Mouse (Mus musculus): ENCODE results near the gene Lgals2. TPM values are rescaled to one million over a fixed set of nuclear protein-coding genes. Genes with fewer than 3 reads are reported as not detected.
A peak's percentile ranks its signal among the peaks of the same experiment; 100 is the strongest.

Lgals2 gene
- total and polyA plus RNA-seq, 2 experiments from 2014 or later, result 0.27 to 4.6 TPM

DNA sequence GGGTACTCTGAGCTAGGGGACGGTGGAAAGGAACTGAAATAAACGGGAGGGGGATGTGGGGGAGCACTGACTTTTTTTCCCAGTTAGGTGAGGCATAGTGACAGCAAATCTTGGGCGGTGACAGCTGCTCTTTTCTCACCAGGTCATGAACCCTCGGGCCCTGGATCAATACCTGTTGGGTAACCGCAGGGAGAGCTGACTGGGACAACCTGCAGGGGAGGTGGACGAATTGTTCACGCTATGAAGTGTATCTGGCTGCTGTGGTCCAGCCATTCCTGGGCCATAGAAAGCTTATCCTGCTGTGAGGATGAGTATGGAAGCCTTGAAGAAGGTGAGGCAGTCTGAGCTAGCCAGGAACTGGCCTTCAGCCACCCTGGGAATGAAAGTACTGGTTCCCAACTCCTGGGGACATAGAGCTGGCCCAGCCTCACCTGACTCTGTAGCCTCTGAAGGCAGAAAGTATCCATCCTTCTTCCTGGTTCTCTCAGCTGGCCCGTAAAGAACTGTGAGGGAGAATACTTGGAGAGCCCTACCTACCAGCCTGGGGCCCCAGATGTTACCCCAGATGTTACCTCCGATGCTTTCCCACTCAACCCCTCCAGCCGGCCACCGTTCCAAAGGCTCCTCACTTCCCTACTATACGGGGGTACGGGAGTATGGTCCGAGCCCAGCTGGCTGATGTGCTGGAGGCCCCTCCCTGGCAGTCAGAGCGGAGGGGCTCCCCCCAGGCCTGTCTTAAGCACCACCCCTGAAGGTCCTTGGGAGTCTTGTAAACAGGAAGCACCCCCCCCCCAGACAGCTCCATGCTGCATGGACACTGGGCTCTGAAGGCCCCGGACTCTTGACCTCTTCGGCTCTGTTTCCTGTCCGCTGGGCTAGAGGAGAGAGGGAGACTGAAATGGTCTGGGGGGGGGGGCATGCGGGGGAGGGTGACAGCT lies 23.3 kb downstream of the Lgals2 start:
- H3K27ac ChIP-seq (ENCODE audit: low read depth), result peak overlapping the region; percentile 92
- TF ChIP-seq CTCF (IDR thresholded peaks at IDR 0.05; ENCODE audit: low read depth) (no peak), EP300 (IDR thresholded peaks at IDR 0.05; ENCODE audit: low read depth) (no peak)
- 51% methylated on average over 18 of the region's 19 CpGs for WGBS
- no peaks in the 10 kb centered on the region for H3K36me3 ChIP-seq (replicated peaks; ENCODE audit: control insufficient read depth, insufficient read depth, low read length)
- H3K9me3 ChIP-seq (replicated peaks; ENCODE audit: control insufficient read depth, low read length), result no peaks in the 10 kb centered on the region
- peak overlapping the region; percentile 41 for H3K4me2 ChIP-seq (ENCODE audit: low read depth, low read length)
- peaks cover 31% of the 10 kb centered on the region for H3K4me1 ChIP-seq (ENCODE audit: control insufficient read depth, insufficient read depth)
- peak; percentile 62 for ATAC-seq (ENCODE audit: insufficient read depth, low read depth)
- H3K27me3 ChIP-seq (ENCODE audit: control insufficient read depth, insufficient read depth, low read length), result 0 out of 2 replicates have a peak, but pooled peaks cover 13% of the 10 kb centered on the region
- no peak overlapping the region for H3K9ac ChIP-seq (replicated peaks; ENCODE audit: low read depth, low read length)
- no peak overlapping the region for H3K4me3 ChIP-seq (ENCODE audit: low read depth, low read length)
- DNase-seq (ENCODE audit: low spot score), result peak; percentile 73

DNA sequence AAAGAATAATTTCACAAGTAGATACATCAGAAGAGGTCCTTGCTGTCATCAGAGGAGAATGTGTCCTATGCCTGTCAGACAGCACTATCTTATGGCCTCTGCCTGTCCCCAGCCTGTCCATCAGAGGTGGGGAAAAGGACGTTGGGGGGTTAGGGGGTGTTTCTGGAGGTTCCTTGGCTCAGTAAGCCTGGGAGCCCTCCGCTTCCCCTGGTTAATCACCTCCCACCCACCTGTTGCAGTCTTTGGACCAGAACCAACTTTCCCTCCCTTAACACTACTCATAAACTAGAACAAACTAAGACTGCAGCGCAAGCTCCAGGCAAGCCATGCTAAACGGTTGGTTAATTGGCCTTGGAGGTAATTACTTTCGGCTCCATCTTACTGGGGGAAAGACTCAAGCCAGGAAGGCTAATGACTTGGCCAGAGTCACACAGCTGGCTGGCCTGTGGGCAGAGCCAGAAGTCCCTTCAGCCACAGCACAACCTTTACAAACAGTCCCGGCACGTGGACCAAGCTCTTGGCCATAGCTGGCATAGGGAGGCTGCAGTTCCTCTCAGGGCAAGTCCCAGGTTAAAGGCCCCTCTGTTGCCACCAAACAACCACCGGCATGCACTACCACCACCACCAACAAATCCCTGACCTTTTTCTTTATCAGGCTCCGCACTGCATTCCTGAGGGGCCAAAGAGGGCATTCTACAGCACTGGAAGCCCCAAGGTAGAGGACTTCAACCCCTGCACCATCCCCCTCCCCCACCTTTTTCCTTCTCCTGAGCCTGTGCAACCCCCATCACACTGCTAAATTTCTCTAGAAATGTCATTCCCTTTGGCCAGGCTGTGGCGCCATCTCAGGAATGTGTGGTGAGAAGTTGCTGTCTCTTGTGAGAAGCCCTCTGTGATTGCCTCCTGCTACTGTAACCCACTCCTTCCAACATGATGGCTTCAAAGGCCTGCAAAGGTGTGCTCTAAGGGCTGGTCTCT lies 24.3 kb downstream of the Lgals2 start:
- Histone ChIP-seq H3K9ac (replicated peaks; ENCODE audit: low read depth, low read length) (no peak overlapping the region), H3K4me1 (ENCODE audit: control insufficient read depth, insufficient read depth) (peaks cover 31% of the 10 kb centered on the region)
- no peak for ATAC-seq (ENCODE audit: insufficient read depth, low read depth)

DNA sequence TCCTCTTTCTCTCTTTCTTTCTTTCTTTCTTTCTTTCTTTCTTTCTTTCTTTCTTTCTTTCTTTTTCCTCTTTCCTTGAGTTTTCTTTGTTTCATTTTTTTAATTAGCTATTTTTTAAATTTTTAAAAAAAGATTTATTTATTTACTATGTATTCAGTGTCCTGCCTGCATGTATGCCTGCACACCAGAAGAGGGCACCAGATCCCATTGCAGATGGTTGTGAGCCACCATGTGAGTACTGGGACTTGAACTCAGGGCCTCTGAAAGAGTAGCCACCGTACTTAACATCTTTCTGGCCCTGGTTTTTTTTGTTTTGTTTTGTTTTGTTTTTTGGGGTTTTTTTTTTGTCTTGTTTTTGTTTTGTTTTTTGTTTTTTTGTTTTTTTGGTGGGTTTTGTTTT lies 25.7 kb downstream of the Lgals2 start:
- Histone ChIP-seq H3K27me3 (ENCODE audit: control insufficient read depth, insufficient read depth, low read length) (0 out of 2 replicates have a peak, but pooled peaks cover 13% of the 10 kb centered on the region), H3K4me1 (ENCODE audit: control insufficient read depth, insufficient read depth) (peaks cover 21% of the 10 kb centered on the region; the same call in 1 of the 2 replicates), H3K9me3 (replicated peaks; ENCODE audit: control insufficient read depth, low read length) (no peaks in the 10 kb centered on the region), H3K36me3 (replicated peaks; ENCODE audit: control insufficient read depth, insufficient read depth, low read length) (no peaks in the 10 kb centered on the region), H3K9ac (replicated peaks; ENCODE audit: low read depth, low read length) (no peak overlapping the region), H3K4me3 (ENCODE audit: low read depth, low read length) (no peak overlapping the region), H3K27ac (ENCODE audit: low read depth) (no peak overlapping the region), H3K4me2 (ENCODE audit: low read depth, low read length) (no peak overlapping the region)
- WGBS, result 88% methylated on average over 1 of the region's 1 CpGs
- ATAC-seq (ENCODE audit: insufficient read depth, low read depth) (no peak), DNase-seq (ENCODE audit: low spot score) (no peak)
- no peak for TF ChIP-seq EP300 (IDR thresholded peaks at IDR 0.05; ENCODE audit: low read depth)
- TF ChIP-seq CTCF (IDR thresholded peaks at IDR 0.05; ENCODE audit: low read depth), result peak; percentile 17; the same call in 1 of the 2 replicates

More for the DNA sequence above, 24.3 kb downstream of the Lgals2 start:
- Histone ChIP-seq H3K27me3 (ENCODE audit: control insufficient read depth, insufficient read depth, low read length) (0 out of 2 replicates have a peak, but pooled peaks cover 13% of the 10 kb centered on the region), H3K9me3 (replicated peaks; ENCODE audit: control insufficient read depth, low read length) (no peaks in the 10 kb centered on the region), H3K27ac (ENCODE audit: low read depth) (peak overlapping the region; percentile 92; the same call in 1 of the 2 replicates), H3K4me3 (ENCODE audit: low read depth, low read length) (no peak overlapping the region), H3K4me2 (ENCODE audit: low read depth, low read length) (peak overlapping the region; percentile 41; the same call in 1 of the 2 replicates), H3K36me3 (replicated peaks; ENCODE audit: control insufficient read depth, insufficient read depth, low read length) (no peaks in the 10 kb centered on the region)
- DNase-seq (ENCODE audit: low spot score), result no peak
- WGBS, result 61% methylated on average over 10 of the region's 10 CpGs
- TF ChIP-seq CTCF (IDR thresholded peaks at IDR 0.05; ENCODE audit: low read depth), result 0 out of 2 replicates have a peak, but pooled peaks have one; percentile 8
- TF ChIP-seq EP300 (IDR thresholded peaks at IDR 0.05; ENCODE audit: low read depth), result no peak

DNA sequence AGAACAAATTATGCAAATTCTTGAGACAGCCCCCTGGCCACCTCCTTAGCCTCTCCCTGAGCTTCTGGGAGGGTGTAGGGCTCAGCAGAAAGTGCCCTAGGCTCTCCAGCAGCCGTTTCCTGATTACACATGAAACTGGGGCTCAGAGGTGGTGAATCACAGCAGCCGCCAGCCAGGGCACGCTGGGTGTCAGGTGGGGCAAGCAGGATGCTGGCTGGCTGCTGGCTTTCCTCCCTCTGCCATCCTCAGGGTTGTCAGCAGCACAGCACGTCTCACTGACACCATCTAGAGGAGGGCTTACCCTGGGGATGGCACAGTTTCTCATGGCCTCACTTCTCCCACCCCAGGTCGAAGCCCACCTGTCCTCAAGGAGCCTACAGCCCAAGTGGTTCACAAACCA lies 27.0 kb downstream of the Lgals2 start:
- WGBS, result 17% methylated on average over 5 of the region's 5 CpGs

More for the DNA sequence above, 27.0 kb downstream of the Lgals2 start:
- no peak for DNase-seq (ENCODE audit: low spot score)
- ATAC-seq (ENCODE audit: insufficient read depth, low read depth), result no peak
- H3K36me3 ChIP-seq (replicated peaks; ENCODE audit: control insufficient read depth, insufficient read depth, low read length), result no peaks in the 10 kb centered on the region
- TF ChIP-seq CTCF (IDR thresholded peaks at IDR 0.05; ENCODE audit: low read depth) (no peak), EP300 (IDR thresholded peaks at IDR 0.05; ENCODE audit: low read depth) (no peak)
- H3K4me1 ChIP-seq (ENCODE audit: control insufficient read depth, insufficient read depth), result 0 out of 2 replicates have a peak, but pooled peaks cover 13% of the 10 kb centered on the region
- H3K27ac ChIP-seq (ENCODE audit: low read depth), result no peak overlapping the region
- H3K4me2 ChIP-seq (ENCODE audit: low read depth, low read length), result no peak overlapping the region
- no peak overlapping the region for H3K4me3 ChIP-seq (ENCODE audit: low read depth, low read length)
- 0 out of 2 replicates have a peak, but pooled peaks cover 13% of the 10 kb centered on the region for H3K27me3 ChIP-seq (ENCODE audit: control insufficient read depth, insufficient read depth, low read length)
- no peak overlapping the region for H3K9ac ChIP-seq (replicated peaks; ENCODE audit: low read depth, low read length)
- H3K9me3 ChIP-seq (replicated peaks; ENCODE audit: control insufficient read depth, low read length), result no peaks in the 10 kb centered on the region

Data from heart, postnatal 0 days (tissue).